Mouse (Mus musculus): ENCODE results near the gene Tango6. TPM values are rescaled to one million over a fixed set of nuclear protein-coding genes. Genes with fewer than 3 reads are reported as not detected.
A peak's percentile ranks its signal among the peaks of the same experiment; 100 is the strongest.

The Tango6 gene
- polyA plus RNA-seq, 1 experiment from 2014 or later: 7.6 TPM

DNA sequence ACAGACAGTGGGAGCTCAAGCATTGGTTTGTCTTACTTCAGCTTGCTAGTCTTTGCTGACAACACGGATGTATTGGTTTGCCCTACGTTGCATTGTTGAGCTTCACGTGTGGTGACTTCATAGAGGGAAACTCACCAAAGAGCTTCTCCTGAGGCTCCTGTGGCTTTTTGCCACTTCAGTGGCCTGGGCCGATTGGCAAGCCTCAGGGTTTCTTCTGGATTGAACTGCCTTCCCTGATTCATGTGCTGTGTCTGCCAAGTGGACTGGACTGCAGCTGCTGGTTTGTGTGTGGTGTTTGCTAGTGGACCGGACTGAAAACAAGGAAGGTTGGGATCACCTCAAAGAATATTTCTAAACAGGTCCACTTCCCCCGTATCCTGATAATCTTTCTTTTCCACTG is 43.7 kb downstream of the Tango6 start:
- Histone ChIP-seq H3K4me3 (no peak overlapping the region), H3K27me3 (replicated peaks) (no peaks in the 10 kb centered on the region), H3K4me1 (peaks cover 6% of the 10 kb centered on the region; the same call in 1 of the 2 replicates), H3K27ac (replicated peaks) (no peak overlapping the region), H3K9ac (no peak overlapping the region), H3K4me2 (no peak overlapping the region), H3K36me3 (peaks cover 34% of the 10 kb centered on the region), H3K9me3 (no peaks in the 10 kb centered on the region)
- ATAC-seq (ENCODE audit: extremely low read depth, insufficient number of reproducible peaks, low FRiP score, low TSS enrichment): no peak
- 81% methylated on average over 6 of the region's 6 CpGs for WGBS

DNA sequence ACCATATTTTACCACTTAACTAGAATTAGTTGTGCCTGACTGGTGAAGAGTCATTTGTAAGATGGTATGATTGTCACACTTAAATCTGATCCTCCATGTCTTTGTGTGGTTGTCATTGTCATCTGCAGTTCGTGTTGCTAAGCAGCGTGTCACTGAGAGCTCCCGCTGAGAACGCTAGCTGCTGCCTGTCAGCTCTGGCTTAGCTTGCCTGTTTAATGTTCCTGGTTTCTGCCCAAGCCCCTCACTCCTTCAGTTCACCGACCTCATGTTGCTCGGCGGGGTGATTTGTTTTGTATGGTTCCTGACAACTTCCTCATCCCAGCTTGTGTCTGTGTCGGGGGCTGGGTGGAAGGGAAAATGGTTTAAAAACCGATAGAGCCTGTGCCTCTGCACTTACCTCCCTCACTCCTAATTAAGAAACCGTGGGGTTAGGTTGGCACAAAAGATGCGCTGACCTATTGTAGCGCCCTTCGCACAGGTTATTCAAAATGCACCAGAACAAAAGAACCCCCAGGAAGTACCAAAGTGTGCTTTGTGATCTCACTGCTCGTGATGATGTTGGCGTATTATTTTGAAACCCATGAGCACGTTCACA is 44.5 kb downstream of the Tango6 start:
- H3K9ac ChIP-seq: no peak overlapping the region
- peak overlapping the region; percentile 14; the same call in 1 of the 2 replicates for H3K4me2 ChIP-seq
- no peaks in the 10 kb centered on the region for H3K27me3 ChIP-seq (replicated peaks)
- ATAC-seq (ENCODE audit: extremely low read depth, insufficient number of reproducible peaks, low FRiP score, low TSS enrichment): no peak
- peaks cover 29% of the 10 kb centered on the region for H3K36me3 ChIP-seq
- H3K4me3 ChIP-seq: no peak overlapping the region
- no peak overlapping the region for H3K27ac ChIP-seq (replicated peaks)
- 46% methylated on average over 16 of the region's 16 CpGs for WGBS
- no peaks in the 10 kb centered on the region for H3K9me3 ChIP-seq
- peaks cover 6% of the 10 kb centered on the region for H3K4me1 ChIP-seq

DNA sequence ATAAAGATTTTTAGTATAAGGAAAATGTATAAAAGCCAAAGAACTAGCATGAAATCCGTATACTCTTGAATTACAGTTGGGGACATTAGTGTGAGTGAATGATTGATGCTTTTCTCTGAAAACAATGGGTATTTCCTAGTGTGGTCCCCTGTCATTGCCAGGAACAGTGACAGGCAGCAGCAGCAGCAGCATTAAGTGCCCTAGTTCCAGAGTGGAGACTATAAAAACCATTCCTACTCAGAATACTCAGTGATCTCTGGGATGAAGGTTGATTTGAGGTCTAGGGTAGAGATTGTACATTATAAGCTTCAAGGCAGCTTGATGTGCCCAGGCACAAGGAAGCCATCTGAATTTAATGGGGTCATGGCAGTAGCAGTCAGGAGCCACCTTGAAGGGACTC is 45.0 kb downstream of the Tango6 start:
- H3K36me3 ChIP-seq: peaks cover 29% of the 10 kb centered on the region
- no peak overlapping the region for H3K4me3 ChIP-seq
- WGBS: 45% methylated on average over 1 of the region's 1 CpGs

DNA sequence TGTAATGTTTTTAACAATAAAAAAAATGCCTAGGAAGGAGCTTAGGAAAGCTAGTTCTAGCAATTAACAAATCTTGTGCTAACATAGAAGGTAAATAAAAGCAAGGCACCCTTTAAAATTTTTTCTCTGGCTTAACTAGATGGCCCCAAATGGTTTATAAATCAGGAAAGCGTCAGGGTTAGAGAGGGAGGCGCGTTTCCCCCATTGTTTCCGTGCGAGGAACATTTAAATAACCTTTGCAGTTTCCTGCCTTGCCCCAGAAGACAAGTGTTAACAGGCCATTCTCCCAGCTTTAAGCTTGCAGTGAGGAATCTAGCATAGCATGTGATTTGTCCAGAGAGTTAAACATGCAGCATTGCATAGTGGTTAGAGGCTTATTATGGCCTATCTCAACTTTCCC is 50.1 kb downstream of the Tango6 start:
- H3K4me1 ChIP-seq: peaks cover 28% of the 10 kb centered on the region
- H3K4me2 ChIP-seq: no peak overlapping the region
- no peak overlapping the region for H3K4me3 ChIP-seq
- H3K9me3 ChIP-seq: no peaks in the 10 kb centered on the region
- 39% methylated on average over 5 of the region's 5 CpGs for WGBS
- no peak for ATAC-seq (ENCODE audit: extremely low read depth, insufficient number of reproducible peaks, low FRiP score, low TSS enrichment)
- peak overlapping the region; percentile 85 for H3K27ac ChIP-seq (replicated peaks)
- H3K36me3 ChIP-seq: peaks cover 25% of the 10 kb centered on the region
- no peaks in the 10 kb centered on the region for H3K27me3 ChIP-seq (replicated peaks)
- 0 out of 2 replicates have a peak overlapping the region, but pooled peaks have one; percentile 25 for H3K9ac ChIP-seq

More for the DNA sequence above, 45.0 kb downstream of the Tango6 start:
- H3K9me3 ChIP-seq: no peaks in the 10 kb centered on the region
- H3K27me3 ChIP-seq (replicated peaks): no peaks in the 10 kb centered on the region
- H3K9ac ChIP-seq: no peak overlapping the region
- H3K27ac ChIP-seq (replicated peaks): 0 out of 2 replicates have a peak overlapping the region, but pooled peaks have one; percentile 5
- H3K4me2 ChIP-seq: no peak overlapping the region
- no peak for ATAC-seq (ENCODE audit: extremely low read depth, insufficient number of reproducible peaks, low FRiP score, low TSS enrichment)
- H3K4me1 ChIP-seq: peaks cover 12% of the 10 kb centered on the region

DNA sequence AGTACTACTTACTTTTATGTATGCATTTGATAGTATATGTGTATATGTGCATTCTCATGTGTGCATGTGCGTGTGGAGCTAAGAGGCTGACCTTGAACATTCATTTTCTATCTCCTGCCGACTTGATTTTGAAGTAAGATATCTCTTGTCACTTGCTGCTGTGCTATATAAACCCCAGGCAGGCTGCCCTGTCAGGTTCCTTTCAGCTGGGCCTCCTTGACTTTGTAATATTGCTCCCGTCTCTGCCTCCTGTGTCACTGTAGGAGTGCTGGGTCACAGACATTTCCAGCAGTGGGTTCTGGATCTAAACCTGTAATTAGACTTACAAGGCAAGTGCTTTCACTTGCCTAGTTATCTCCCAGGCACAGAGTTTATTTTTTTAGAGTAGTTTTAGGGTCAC is 50.8 kb downstream of the Tango6 start:
- peak overlapping the region; percentile 54 for H3K9ac ChIP-seq
- 27% methylated on average over 3 of the region's 3 CpGs for WGBS

DNA sequence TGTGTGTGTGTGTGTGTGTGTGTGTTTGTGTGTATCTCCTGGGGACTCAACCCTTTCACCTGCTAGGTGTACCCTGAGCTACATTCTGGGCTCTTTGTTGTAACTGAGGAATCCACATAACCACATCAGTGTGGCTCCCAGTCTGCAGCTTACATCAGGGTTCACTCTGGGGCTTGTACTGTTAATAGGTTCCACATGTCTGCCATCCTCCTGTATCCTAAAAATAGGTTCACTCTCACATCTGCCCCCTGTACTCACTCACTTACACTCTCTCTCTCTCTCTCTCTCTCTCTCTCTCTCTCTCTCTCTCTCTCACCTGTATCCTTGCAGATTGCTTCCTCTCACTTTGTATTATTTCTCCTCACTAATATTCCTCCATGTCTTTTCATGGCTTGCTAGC is 51.4 kb downstream of the Tango6 start:
- ATAC-seq (ENCODE audit: extremely low read depth, insufficient number of reproducible peaks, low FRiP score, low TSS enrichment): peak; percentile 51; the same call in 1 of the 2 replicates
- Histone ChIP-seq H3K9ac (peak overlapping the region; percentile 54), H3K4me3 (no peak overlapping the region), H3K4me2 (no peak overlapping the region), H3K36me3 (peaks cover 35% of the 10 kb centered on the region), H3K27me3 (replicated peaks) (no peaks in the 10 kb centered on the region), H3K4me1 (peaks cover 28% of the 10 kb centered on the region), H3K27ac (replicated peaks) (peak overlapping the region; percentile 85), H3K9me3 (no peaks in the 10 kb centered on the region)

More for the DNA sequence above, 50.8 kb downstream of the Tango6 start:
- H3K4me3 ChIP-seq: no peak overlapping the region
- H3K9me3 ChIP-seq: no peaks in the 10 kb centered on the region
- H3K27me3 ChIP-seq (replicated peaks): no peaks in the 10 kb centered on the region
- peak overlapping the region; percentile 85 for H3K27ac ChIP-seq (replicated peaks)
- no peak overlapping the region for H3K4me2 ChIP-seq
- H3K36me3 ChIP-seq: peaks cover 31% of the 10 kb centered on the region
- no peak for ATAC-seq (ENCODE audit: extremely low read depth, insufficient number of reproducible peaks, low FRiP score, low TSS enrichment)
- peaks cover 28% of the 10 kb centered on the region for H3K4me1 ChIP-seq

DNA sequence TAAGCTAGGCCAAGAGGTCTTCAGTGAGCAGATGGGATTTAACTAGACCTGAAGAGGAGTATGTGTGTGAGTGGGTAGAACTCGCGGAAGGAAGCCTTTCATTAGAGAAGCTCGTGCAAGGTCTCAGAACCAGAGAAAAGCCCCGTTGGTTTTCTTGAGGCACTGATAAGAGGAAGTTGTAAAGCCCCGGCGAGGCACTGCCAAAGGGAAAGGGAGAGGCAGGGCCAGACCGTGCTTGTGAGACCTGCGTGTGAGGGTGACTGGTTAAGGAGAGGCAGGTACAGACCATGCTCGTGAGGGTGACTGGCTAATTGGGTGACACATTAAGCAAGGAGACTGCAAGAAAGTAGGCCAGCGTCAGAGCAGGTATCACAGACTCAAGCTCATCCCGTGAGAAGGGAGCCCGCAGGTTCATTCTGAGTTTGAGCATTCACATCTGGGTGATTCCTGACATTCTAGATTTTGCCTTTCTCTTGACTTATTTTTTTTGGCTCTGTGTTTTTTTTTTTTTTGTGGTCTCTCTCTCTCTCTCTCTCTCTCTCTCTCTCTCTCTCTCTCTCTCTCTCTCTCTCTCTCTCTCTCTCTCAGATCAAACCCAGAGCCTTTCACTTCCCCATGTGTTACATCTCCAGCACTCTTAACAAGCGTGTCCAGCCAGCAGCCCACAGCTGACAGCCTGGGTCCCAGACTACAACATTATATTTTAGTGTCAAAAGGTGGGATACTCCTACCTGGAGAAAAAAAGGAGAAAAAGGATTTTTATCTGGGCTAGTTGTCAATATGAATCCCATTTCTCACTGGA is 54.2 kb downstream of the Tango6 start:
- ATAC-seq (ENCODE audit: extremely low read depth, insufficient number of reproducible peaks, low FRiP score, low TSS enrichment): no peak
- whole genome bisulfite sequencing: 60% methylated on average over 13 of the region's 13 CpGs
- peaks cover 28% of the 10 kb centered on the region for H3K4me1 ChIP-seq
- no peaks in the 10 kb centered on the region for H3K27me3 ChIP-seq (replicated peaks)
- no peak overlapping the region for H3K4me2 ChIP-seq
- no peak overlapping the region for H3K4me3 ChIP-seq
- no peaks in the 10 kb centered on the region for H3K9me3 ChIP-seq
- no peak overlapping the region for H3K27ac ChIP-seq (replicated peaks)
- no peak overlapping the region for H3K9ac ChIP-seq
- H3K36me3 ChIP-seq: peaks cover 45% of the 10 kb centered on the region

DNA sequence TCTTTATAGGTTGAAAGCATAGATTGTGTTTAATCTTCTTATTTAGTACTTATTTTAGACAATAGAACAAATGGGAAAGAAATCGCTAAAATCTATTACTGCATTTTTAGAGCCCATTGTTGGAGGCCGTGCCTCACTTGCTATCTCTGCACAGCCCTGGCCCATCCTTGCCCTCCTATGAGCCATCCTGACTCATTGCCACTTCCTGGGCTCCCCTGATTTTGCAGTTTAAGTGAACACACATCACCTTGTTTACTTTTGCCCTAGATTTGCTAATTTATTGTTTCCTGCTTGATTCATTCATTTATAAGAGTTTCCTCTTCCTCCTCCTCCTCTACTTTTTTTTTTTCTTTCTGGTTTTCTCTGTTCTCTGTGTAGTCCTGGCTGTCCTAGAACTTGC is 55.0 kb downstream of the Tango6 start:
- H3K4me3 ChIP-seq: no peak overlapping the region
- no peak for ATAC-seq (ENCODE audit: extremely low read depth, insufficient number of reproducible peaks, low FRiP score, low TSS enrichment)
- no peak overlapping the region for H3K9ac ChIP-seq
- WGBS: 94% methylated on average over 2 of the region's 2 CpGs
- H3K9me3 ChIP-seq: no peaks in the 10 kb centered on the region
- no peak overlapping the region for H3K4me2 ChIP-seq
- peaks cover 23% of the 10 kb centered on the region for H3K4me1 ChIP-seq
- no peaks in the 10 kb centered on the region for H3K27me3 ChIP-seq (replicated peaks)
- no peak overlapping the region for H3K27ac ChIP-seq (replicated peaks)
- H3K36me3 ChIP-seq: peaks cover 53% of the 10 kb centered on the region

DNA sequence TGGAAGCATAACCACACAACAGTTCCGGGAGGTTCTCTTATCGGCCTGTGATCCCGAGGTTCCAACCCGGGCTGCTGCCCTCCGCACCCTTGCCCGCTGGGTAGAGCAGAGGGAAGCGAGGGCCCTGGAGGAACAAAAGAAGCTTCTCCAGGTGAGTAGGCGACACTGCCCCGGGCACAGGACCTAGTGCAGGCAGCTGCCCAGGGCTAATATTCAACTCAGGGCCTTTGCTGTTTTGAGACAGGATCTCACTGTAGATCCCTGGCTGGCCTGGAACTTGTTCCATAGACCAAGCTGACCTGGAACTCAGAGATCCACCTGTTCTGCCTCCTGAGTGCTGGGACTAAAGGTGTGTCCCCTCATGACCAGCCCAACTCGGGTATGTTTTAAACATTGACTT is 59.5 kb downstream of the Tango6 start:
- Histone ChIP-seq H3K9ac (no peak overlapping the region), H3K9me3 (no peaks in the 10 kb centered on the region), H3K4me3 (no peak overlapping the region), H3K36me3 (peaks cover 65% of the 10 kb centered on the region), H3K27ac (replicated peaks) (no peak overlapping the region), H3K4me2 (no peak overlapping the region), H3K27me3 (replicated peaks) (no peaks in the 10 kb centered on the region), H3K4me1 (no peaks in the 10 kb centered on the region)
- ATAC-seq (ENCODE audit: extremely low read depth, insufficient number of reproducible peaks, low FRiP score, low TSS enrichment): no peak
- 87% methylated on average over 10 of the region's 10 CpGs for WGBS

DNA sequence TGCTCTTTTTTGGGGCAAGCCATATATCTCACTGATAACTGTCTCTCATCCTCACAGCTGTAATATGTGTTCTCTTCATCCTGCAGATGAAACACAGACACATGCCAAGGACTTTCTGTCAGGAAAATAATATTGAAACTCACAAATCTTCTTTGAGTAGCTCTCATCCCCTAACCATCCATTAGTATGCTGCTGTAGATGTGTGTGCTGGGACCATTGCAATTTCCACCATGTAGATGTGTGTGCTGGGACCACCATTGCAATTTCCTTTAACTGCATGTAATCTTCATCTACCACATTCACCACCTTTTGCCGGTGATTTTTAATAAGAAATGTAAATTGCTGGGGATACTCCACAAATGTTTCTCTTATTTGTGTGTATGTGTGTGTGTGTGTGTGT is 60.5 kb downstream of the Tango6 start:
- 98% methylated on average over 1 of the region's 1 CpGs for WGBS
- no peak for ATAC-seq (ENCODE audit: extremely low read depth, insufficient number of reproducible peaks, low FRiP score, low TSS enrichment)
- peaks cover 71% of the 10 kb centered on the region for H3K36me3 ChIP-seq
- no peaks in the 10 kb centered on the region for H3K9me3 ChIP-seq
- no peaks in the 10 kb centered on the region for H3K4me1 ChIP-seq
- no peaks in the 10 kb centered on the region for H3K27me3 ChIP-seq (replicated peaks)
- H3K4me2 ChIP-seq: no peak overlapping the region
- no peak overlapping the region for H3K4me3 ChIP-seq
- no peak overlapping the region for H3K9ac ChIP-seq
- H3K27ac ChIP-seq (replicated peaks): no peak overlapping the region

DNA sequence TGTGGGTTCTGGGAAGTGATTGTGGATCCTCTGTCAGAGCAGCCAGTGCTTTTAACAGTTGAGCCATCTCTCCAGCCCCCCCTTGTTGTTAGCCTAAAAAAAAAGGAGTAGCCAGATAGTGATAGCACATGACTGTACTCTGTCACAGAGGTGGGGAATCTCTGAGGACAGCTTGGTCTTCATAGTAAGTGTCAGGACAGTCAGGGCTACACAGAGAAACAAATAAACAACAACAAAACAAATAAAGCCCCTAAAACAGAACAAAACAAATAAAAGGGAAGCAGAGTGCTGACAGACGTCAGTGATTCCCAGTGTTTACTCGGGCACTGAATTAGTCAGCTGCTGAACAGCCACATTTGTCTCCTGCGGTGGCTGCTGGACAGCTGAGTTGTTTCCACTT is 70.6 kb downstream of the Tango6 start:
- H3K27me3 ChIP-seq (replicated peaks): no peaks in the 10 kb centered on the region
- WGBS: 41% methylated on average over 3 of the region's 3 CpGs
- ATAC-seq (ENCODE audit: extremely low read depth, insufficient number of reproducible peaks, low FRiP score, low TSS enrichment): no peak
- H3K36me3 ChIP-seq: 0 out of 2 replicates have a peak, but pooled peaks cover 3% of the 10 kb centered on the region
- no peak overlapping the region for H3K27ac ChIP-seq (replicated peaks)
- no peaks in the 10 kb centered on the region for H3K9me3 ChIP-seq
- no peaks in the 10 kb centered on the region for H3K4me1 ChIP-seq
- no peak overlapping the region for H3K4me2 ChIP-seq
- no peak overlapping the region for H3K9ac ChIP-seq
- no peak overlapping the region for H3K4me3 ChIP-seq
